Mouse (Mus musculus) erythroblast, embryonic 14.5 days (primary cell): ENCODE measurements around the gene Upf1. TPM values are rescaled to one million over a fixed set of nuclear protein-coding genes. Genes with fewer than 3 reads are reported as not detected.

ENCODE experiments used
- H3K27me3 ChIP-seq: 2 replicates; pipeline ENCODE4 v1.6.1; 2012; ENCODE audit warnings: inconsistent platforms; ENCODE audit not compliant: control insufficient read depth
- H3K36me3 ChIP-seq: 2 replicates; pipeline ENCODE4 v1.6.1; 2012; ENCODE audit warnings: mild to moderate bottlenecking, inconsistent platforms; ENCODE audit not compliant: control insufficient read depth
- H3K4me1 ChIP-seq: 2 replicates; pipeline ENCODE4 v1.6.1; 2012; ENCODE audit warnings: inconsistent platforms; ENCODE audit not compliant: control insufficient read depth
- H3K4me3 ChIP-seq: replicated peaks from 2 replicates; pipeline ENCODE3; 2012; ENCODE audit warnings: moderate library complexity, mild to moderate bottlenecking, inconsistent platforms
- H3K9me3 ChIP-seq: 2 replicates; pipeline ENCODE4 v1.6.1; 2012; ENCODE audit warnings: low read length, inconsistent platforms, mixed read lengths; ENCODE audit not compliant: control insufficient read depth
- GATA1 ChIP-seq: IDR thresholded peaks from 2 replicates; pipeline ENCODE4 v1.6.1; 2012; ENCODE audit warnings: low read length, inconsistent platforms, mixed read lengths
- TAL1 ChIP-seq: IDR thresholded peaks from 3 replicates; pipeline ENCODE4 v1.6.1; 2012; ENCODE audit warnings: low read length, inconsistent platforms, mixed read lengths
- polyA plus RNA-seq: library from polyadenylated mRNA; stranded (reverse); fragments of >175 nt; gene quantifications from 2 replicates; pipeline ENCODE4 v1.2.3, GENCODE M21; 2012

The Upf1 gene
- 18.7 and 18.9 TPM in 2 replicates for polyA plus RNA-seq

- Histone ChIP-seq H3K9me3 (peaks cover 2% of the 10 kb centered on the region; the same call in 1 of the 2 replicates), H3K36me3 (peaks cover 39% of the 10 kb centered on the region), H3K27me3 (no peaks in the 10 kb centered on the region), H3K4me1 (peaks cover 87% of the 10 kb centered on the region), H3K4me3 (peak within 1 kb of the TSS; percentile 89)
- TF ChIP-seq TAL1 (peak; percentile 32; the same call in 1 of the 3 replicates), GATA1 (no peak)
Observed at GRCm38 (mm10) chr8:70353194-70353817, at the start of gene Upf1. Gene Upf1 (minus strand): TSS chr8:70353278.

GRCm38 (mm10) chr8:70397611-70398563 lies 44.8 kb upstream of the Upf1 start:
- Histone ChIP-seq H3K9me3 (no peaks in the 10 kb centered on the region), H3K27me3 (no peaks in the 10 kb centered on the region), H3K36me3 (peaks cover 8% of the 10 kb centered on the region), H3K4me1 (no peaks in the 10 kb centered on the region), H3K4me3 (no peak overlapping the region)
- TF ChIP-seq TAL1, result no peak
- no peak for TF ChIP-seq GATA1

DNA sequence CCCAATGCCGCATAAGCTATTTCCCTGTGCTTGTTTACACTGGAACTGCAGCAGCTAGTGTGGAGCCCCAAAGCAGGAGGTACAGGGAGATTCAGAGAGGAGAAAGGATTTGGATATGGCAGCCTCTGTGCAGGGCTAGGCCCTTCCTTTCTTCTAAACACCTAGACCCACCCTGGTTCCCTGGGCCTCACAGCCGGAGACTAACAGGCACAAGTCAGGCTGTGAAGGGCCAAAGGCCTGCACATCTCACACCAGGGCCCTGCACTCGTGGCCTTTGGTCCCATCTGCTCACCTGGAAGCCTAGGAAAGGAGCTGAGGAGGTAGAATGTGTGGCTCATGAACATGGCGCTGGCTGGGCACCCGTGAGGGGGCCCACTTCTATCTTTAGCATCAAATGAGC lies 43.1 kb upstream of the Upf1 start:
- H3K4me3 ChIP-seq, result no peak overlapping the region
- no peak for TF ChIP-seq TAL1
- no peak for TF ChIP-seq GATA1

DNA sequence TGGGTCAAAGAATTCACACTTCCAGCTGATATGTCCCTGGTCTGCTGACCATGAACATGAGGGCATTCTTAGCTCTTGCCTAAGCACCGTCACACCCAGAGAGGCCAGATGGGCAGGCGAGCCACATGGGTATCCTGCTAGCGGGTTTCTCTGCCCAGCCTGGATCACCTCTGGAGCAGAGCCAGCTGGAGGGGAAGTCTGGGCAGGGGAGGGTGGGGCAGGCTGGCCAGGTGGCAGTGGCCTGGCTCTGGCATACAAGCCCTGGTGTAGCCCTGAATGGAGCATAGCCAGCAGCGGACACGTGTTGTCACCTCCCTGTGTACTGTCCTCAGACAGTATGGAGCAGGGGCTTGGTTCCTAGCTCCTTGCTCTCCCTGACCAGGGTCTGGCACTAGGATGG lies 42.6 kb upstream of the Upf1 start:
- Histone ChIP-seq H3K27me3 (no peaks in the 10 kb centered on the region), H3K36me3 (peaks cover 11% of the 10 kb centered on the region), H3K4me1 (no peaks in the 10 kb centered on the region), H3K4me3 (no peak overlapping the region), H3K9me3 (no peaks in the 10 kb centered on the region)
- TF ChIP-seq TAL1, result no peak
- TF ChIP-seq GATA1, result no peak

More for the DNA sequence above, 43.1 kb upstream of the Upf1 start:
- H3K4me1 ChIP-seq, result no peaks in the 10 kb centered on the region
- no peaks in the 10 kb centered on the region for H3K9me3 ChIP-seq
- H3K36me3 ChIP-seq, result peaks cover 8% of the 10 kb centered on the region
- no peaks in the 10 kb centered on the region for H3K27me3 ChIP-seq

- TF ChIP-seq TAL1 (no peak), GATA1 (no peak)
- peaks cover 9% of the 10 kb centered on the region for H3K36me3 ChIP-seq
Observed at GRCm38 (mm10) chr8:70394269-70394998, 41.4 kb upstream of the Upf1 start.

DNA sequence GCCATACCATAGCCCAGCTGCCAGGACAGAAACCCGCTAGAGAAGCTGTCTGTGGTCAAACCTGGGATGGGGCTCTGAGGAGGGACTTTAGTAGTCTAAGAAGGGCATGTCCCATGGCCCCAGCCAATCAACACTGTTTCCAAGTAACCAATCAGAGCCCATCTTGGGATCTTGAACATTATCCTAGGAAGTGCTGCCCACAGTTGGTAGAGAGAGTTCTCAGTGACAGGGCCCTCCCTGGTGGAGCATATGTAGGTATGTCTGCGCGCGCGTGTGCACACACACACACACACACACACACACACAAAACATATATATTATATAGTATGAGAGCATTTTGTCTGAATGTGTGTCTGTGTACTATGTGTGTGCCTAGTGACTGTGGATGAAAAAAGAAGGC lies 40.0 kb upstream of the Upf1 start:
- Histone ChIP-seq H3K4me3 (no peak overlapping the region), H3K9me3 (no peaks in the 10 kb centered on the region), H3K36me3 (peaks cover 11% of the 10 kb centered on the region), H3K4me1 (no peaks in the 10 kb centered on the region), H3K27me3 (no peaks in the 10 kb centered on the region)
- TF ChIP-seq GATA1 (no peak), TAL1 (no peak)

More at GRCm38 (mm10) chr8:70394269-70394998, 41.4 kb upstream of the Upf1 start:
- Histone ChIP-seq H3K4me1 (no peaks in the 10 kb centered on the region), H3K4me3 (no peak overlapping the region), H3K27me3 (no peaks in the 10 kb centered on the region), H3K9me3 (no peaks in the 10 kb centered on the region)

DNA sequence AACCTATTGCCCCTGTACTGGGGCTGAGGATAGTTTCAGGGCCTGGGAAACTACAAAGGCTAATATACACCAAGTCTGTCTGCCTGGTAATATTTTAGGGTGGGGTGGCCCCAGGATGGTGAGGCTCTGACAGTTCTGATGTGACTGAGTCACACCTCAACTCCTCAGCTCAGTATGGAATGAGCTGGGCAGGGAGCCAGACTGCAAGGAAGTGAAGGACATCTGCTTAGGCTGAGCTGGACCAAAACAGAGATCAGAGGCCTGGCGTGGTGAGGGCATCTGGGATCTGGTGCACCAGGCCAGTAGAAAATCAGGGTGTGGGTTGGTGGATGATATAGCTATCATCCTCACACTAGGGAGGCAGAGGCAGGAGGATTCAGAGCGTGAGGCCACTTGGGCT lies 36.6 kb upstream of the Upf1 start:
- no peak for TF ChIP-seq GATA1
- no peak for TF ChIP-seq TAL1
- Histone ChIP-seq H3K36me3 (peaks cover 36% of the 10 kb centered on the region), H3K4me1 (peaks cover 3% of the 10 kb centered on the region; the same call in 1 of the 2 replicates), H3K9me3 (no peaks in the 10 kb centered on the region), H3K4me3 (no peak overlapping the region), H3K27me3 (no peaks in the 10 kb centered on the region)

GRCm38 (mm10) chr8:70383287-70383686 lies 30.2 kb upstream of the Upf1 start:
- Histone ChIP-seq H3K27me3 (peaks cover 27% of the 10 kb centered on the region), H3K36me3 (peaks cover 27% of the 10 kb centered on the region), H3K4me1 (peaks cover 3% of the 10 kb centered on the region; the same call in 1 of the 2 replicates), H3K9me3 (no peaks in the 10 kb centered on the region), H3K4me3 (no peak overlapping the region)
- TF ChIP-seq GATA1 (no peak), TAL1 (no peak)

DNA sequence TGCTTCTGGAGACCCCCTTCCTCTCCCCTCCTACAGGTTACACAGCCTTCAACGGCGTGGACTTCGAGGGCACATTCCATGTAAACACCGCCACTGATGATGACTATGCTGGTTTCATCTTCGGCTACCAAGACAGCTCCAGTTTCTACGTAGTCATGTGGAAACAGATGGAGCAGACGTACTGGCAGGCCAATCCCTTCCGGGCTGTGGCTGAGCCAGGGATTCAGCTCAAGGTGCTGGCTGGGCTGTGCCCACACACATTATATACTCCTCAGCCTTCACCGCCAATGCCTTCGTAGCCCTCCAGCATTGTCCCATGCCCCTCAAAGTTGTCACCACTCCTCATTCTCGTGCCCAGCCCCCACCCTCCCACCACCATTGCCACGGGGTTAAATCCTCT lies 27.0 kb upstream of the Upf1 start:
- Histone ChIP-seq H3K4me1 (peaks cover 21% of the 10 kb centered on the region), H3K9me3 (peaks cover 18% of the 10 kb centered on the region), H3K36me3 (peaks cover under 1% of the 10 kb centered on the region; the same call in 1 of the 2 replicates), H3K4me3 (no peak overlapping the region), H3K27me3 (peaks cover 59% of the 10 kb centered on the region)
- no peak for TF ChIP-seq TAL1
